Mouse (Mus musculus): ENCODE measurements around the gene Hivep1.
A peak's percentile ranks its signal among the peaks of the same experiment; 100 is the strongest.

Gene Hivep1

GRCm38 (mm10) chr13:42112748-42113147 is 60.9 kb downstream of the Hivep1 start:
- DNase-seq (ENCODE audit: low spot score) = no peak

- no peak for DNase-seq (ENCODE audit: low spot score)
Observed at GRCm38 (mm10) chr13:42113601-42114000, 61.8 kb downstream of the Hivep1 start.

GRCm38 (mm10) chr13:42116301-42116700 is 64.5 kb downstream of the Hivep1 start:
- no peak for DNase-seq (ENCODE audit: low spot score)

GRCm38 (mm10) chr13:42119062-42119461 is 67.2 kb downstream of the Hivep1 start:
- no peak for DNase-seq (ENCODE audit: low spot score)

- DNase-seq (ENCODE audit: low spot score) = no peak
Observed at GRCm38 (mm10) chr13:42121106-42121776, 69.4 kb downstream of the Hivep1 start.

GRCm38 (mm10) chr13:42121777-42122682 is 70.2 kb downstream of the Hivep1 start:
- DNase-seq (ENCODE audit: low spot score) = no peak

GRCm38 (mm10) chr13:42144627-42145026 is 92.8 kb downstream of the Hivep1 start:
- DNase-seq (ENCODE audit: low spot score) = peak; percentile 14

- DNase-seq (ENCODE audit: low spot score) = no peak
Observed at GRCm38 (mm10) chr13:42149328-42150071, 97.7 kb downstream of the Hivep1 start.

- DNase-seq (ENCODE audit: low spot score) = peak; percentile 12
Observed at GRCm38 (mm10) chr13:42150072-42150450, 98.2 kb downstream of the Hivep1 start.

- DNase-seq (ENCODE audit: low spot score) = no peak
Observed at GRCm38 (mm10) chr13:42150462-42151127, 98.8 kb downstream of the Hivep1 start.

- DNase-seq (ENCODE audit: low spot score) = no peak
Observed at GRCm38 (mm10) chr13:42158259-42158658, 106.4 kb downstream of the Hivep1 start.

GRCm38 (mm10) chr13:42159416-42160185 is 107.8 kb downstream of the Hivep1 start:
- DNase-seq (ENCODE audit: low spot score) = no peak

GRCm38 (mm10) chr13:42170802-42171201 is 119.0 kb downstream of the Hivep1 start:
- no peak for DNase-seq (ENCODE audit: low spot score)

- DNase-seq (ENCODE audit: low spot score) = peak; percentile 38
Observed at GRCm38 (mm10) chr13:42174827-42175420, 123.1 kb downstream of the Hivep1 start.

- DNase-seq (ENCODE audit: low spot score) = no peak
Observed at GRCm38 (mm10) chr13:42182635-42183034, 130.8 kb downstream of the Hivep1 start.

- DNase-seq (ENCODE audit: low spot score) = no peak
Observed at GRCm38 (mm10) chr13:42184131-42184530, 132.3 kb downstream of the Hivep1 start.

GRCm38 (mm10) chr13:42193016-42193415 is 141.2 kb downstream of the Hivep1 start:
- no peak for DNase-seq (ENCODE audit: low spot score)

- DNase-seq (ENCODE audit: low spot score) = no peak
Observed at GRCm38 (mm10) chr13:42195671-42196070, 143.8 kb downstream of the Hivep1 start.

- DNase-seq (ENCODE audit: low spot score) = no peak
Observed at GRCm38 (mm10) chr13:42197656-42198055, 145.8 kb downstream of the Hivep1 start.

GRCm38 (mm10) chr13:42213556-42213955 is 161.7 kb downstream of the Hivep1 start:
- no peak for DNase-seq (ENCODE audit: low spot score)

GRCm38 (mm10) chr13:42222401-42222800 is 170.6 kb downstream of the Hivep1 start:
- DNase-seq (ENCODE audit: low spot score) = no peak

Measured in lung, postnatal 25 days (tissue).